Mouse (Mus musculus): Measurements from ENCODE around the gene Hs3st2.
A peak's percentile ranks its signal among the peaks of the same experiment; 100 is the strongest.

Gene Hs3st2

DNA sequence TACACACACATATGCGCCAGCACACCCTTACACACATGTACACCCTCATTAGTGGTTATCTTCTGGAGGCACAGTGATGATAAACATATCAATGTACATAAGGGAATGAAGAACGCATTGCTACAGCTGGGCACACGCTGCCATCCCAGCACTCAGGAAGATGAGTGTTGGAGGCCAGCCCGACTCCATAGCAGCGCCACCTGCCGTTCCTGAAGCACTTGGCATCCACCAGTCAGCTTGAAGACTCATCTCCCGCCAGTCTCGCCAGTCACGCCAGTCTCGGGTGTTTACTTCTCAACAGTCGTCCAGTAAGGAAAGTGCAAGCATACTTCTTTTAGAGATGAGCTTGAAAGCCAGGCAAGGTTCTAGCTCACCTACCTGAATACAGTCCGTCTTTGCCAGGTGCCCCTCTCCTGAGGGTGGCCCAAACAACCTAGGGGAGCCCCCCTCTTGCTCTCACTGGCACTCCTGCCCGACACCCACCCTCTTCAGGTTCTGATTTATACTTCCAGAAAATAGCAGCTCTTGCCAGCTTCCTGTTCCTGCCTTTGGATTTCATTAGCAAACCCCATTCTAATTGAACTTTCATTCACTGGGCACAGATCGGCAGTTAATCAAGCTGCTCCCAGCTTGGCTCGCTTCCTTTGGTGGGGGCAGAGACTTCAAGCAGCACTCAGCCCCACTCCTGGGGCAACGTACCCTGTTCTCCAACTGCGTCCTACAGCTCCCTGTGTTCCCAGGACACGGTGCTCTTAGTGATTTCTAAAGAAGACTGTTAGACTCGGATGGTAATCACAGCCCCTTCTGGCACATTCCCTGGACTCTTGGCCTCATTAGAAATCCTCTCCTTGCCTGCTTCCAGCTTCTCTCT is 148.0 kb downstream of the Hs3st2 start:
- DNase-seq (ENCODE audit: extremely low read depth, insufficient read length, low spot score), result peak; percentile 24

GRCm38 (mm10) chr7:121542458-121542857 is 150.8 kb downstream of the Hs3st2 start:
- no peak for DNase-seq (ENCODE audit: extremely low read depth, insufficient read length, low spot score)

DNA sequence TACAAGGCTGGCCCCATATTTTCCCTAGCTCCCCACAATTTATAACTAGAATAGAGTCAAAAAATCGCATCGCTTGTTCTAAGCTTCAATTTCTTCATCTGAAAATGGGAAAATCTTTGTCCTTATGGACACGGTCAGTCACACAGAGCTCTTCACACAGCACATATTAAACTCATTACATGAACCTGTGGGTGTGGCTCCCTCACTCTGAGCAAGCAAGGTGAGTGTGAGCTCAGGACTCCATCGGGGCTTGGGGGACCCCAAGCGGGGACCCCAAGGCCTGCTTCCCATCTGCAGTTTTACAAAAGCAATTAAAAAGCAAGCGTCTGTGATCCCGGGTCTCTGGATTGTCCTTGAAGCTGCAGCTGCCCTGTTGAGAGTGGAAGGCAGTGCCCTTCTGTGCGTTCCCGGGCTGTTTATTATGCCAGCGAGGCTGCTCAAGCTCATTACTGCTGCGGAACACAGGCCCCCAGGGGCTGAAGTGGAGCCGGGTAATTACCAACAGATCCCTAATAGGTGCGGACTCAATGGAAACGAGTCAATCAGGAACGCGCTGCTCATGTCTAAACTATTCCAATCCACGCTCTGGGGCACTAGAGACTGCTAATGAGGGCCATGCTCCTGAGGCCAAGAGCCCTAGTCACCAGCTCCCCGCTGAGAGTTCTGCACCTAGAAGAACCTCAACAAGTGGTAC is 157.8 kb downstream of the Hs3st2 start:
- no peak for DNase-seq (ENCODE audit: extremely low read depth, insufficient read length, low spot score)

All from 3134 (cell line).